Mouse (Mus musculus) frontal cortex, postnatal 25 days (tissue): Measurements from ENCODE around the gene Slc4a5.

ENCODE experiments used
- DNase-seq, 2 experiments: peaks; one replicate each; pipeline ENCODE4 v3.0.0; 2022; ENCODE audit warnings: low spot score in 2 of 2

Gene Slc4a5

GRCm38 (mm10) chr6:83350851-83351405 is 131.3 kb downstream of the Slc4a5 start:
- DNase-seq: no peak

GRCm38 (mm10) chr6:83351490-83352160 is 132.0 kb downstream of the Slc4a5 start:
- no peak for DNase-seq

GRCm38 (mm10) chr6:83352666-83353410 is 133.2 kb downstream of the Slc4a5 start:
- DNase-seq: no peak
